Mouse (Mus musculus): ENCODE results near the gene Gm156.
"Not testable (repeated sequence)": the region's sequence is repeated elsewhere in the genome, so short reads cannot be mapped to it uniquely, and the experiment has no call there.

The Gm156 gene

GRCm38 (mm10) chr6:129784170-129784569 lies at the start of gene Gm156:
Gene Gm156, minus strand, starts transcription at chr6:129784270.
- not testable (repeated sequence) for DNase-seq

GRCm38 (mm10) chr6:129825559-129825958 lies 41.5 kb upstream of the Gm156 start:
- DNase-seq = no peak

GRCm38 (mm10) chr6:129824004-129824403 lies 39.9 kb upstream of the Gm156 start:
- no peak for DNase-seq

- no peak for DNase-seq
These were observed 33.7 kb upstream of the Gm156 start for GRCm38 (mm10) chr6:129817731-129818130.

GRCm38 (mm10) chr6:129747654-129748032 lies 36.4 kb downstream of the Gm156 start:
- no peak for DNase-seq

GRCm38 (mm10) chr6:129747016-129747653 lies 36.9 kb downstream of the Gm156 start:
- DNase-seq = no peak

- DNase-seq = no peak
These were observed 37.9 kb downstream of the Gm156 start for GRCm38 (mm10) chr6:129746151-129746550.

GRCm38 (mm10) chr6:129740069-129740721 lies 43.9 kb downstream of the Gm156 start, which contains the start of gene Klri2:
Gene Klri2, minus strand, starts transcription at chr6:129740484.
- DNase-seq = no peak

GRCm38 (mm10) chr6:129736414-129736813 lies 47.7 kb downstream of the Gm156 start:
- DNase-seq = no peak

- DNase-seq = no peak
These were observed 56.8 kb downstream of the Gm156 start for GRCm38 (mm10) chr6:129727237-129727636.

- no peak for DNase-seq
These were observed 62.7 kb downstream of the Gm156 start for GRCm38 (mm10) chr6:129721390-129721789.

GRCm38 (mm10) chr6:129720487-129720886 lies 63.6 kb downstream of the Gm156 start:
- DNase-seq = no peak

- no peak for DNase-seq
These were observed 67.0 kb downstream of the Gm156 start, which contains the start of gene Klri1 for GRCm38 (mm10) chr6:129717032-129717431. Gene Klri1, minus strand, starts transcription at chr6:129717132.

Measured in cerebellum, adult 9-10 months (tissue).